Mouse (Mus musculus) lung, postnatal 0 days (tissue): ENCODE results near the gene Plxna3.

Source experiments
- CTCF ChIP-seq: IDR thresholded peaks from 2 replicates; pipeline ENCODE4 v1.5.1; 2016; ENCODE audit warnings: antibody characterized with exemption, mild to moderate bottlenecking
- EP300 ChIP-seq: IDR thresholded peaks from 2 replicates; pipeline ENCODE4 v1.6.1; 2016; ENCODE audit warnings: antibody characterized with exemption, mild to moderate bottlenecking, control low read depth

- TF ChIP-seq CTCF (no peak), EP300 (no peak)
These were observed 59.3 kb downstream of the Plxna3 start for GRCm38 (mm10) chrX:74388153-74388552.
